17 mouse cellular contexts compared by ENCODE assay signal in genomic region chr1:74584616-74585398, GRCm38 (mm10). TPM values are rescaled to one million over a fixed set of nuclear protein-coding genes. Genes with fewer than 3 reads are reported as not detected.
DNase-seq lines count a peak whose midpoint lies in the region; ATAC-seq lines count a peak whose summit lies in the region.
"Had no signal": no experiment of that assay in that cellular context is flagged by ENCODE, and none has a peak within 500 bp of the region (broad histone marks: within the 10 kb centered on the region; RNA-seq: fewer than 3 reads in every experiment).

No protein-coding gene starts in this region.

- ATAC-seq in liver, embryonic 15.5 days (ENCODE audit: insufficient read depth) = no peak
- no peak for ATAC-seq in liver, embryonic 12.5 days
- ATAC-seq in heart, embryonic 13.5 days (ENCODE audit: extremely low read depth, insufficient number of reproducible peaks, low FRiP score, low TSS enrichment) = no peak
- ATAC-seq in forebrain, embryonic 12.5 days (ENCODE audit: low FRiP score) = no peak
- ATAC-seq: forebrain, embryonic 13.5 days; hindbrain, postnatal 0 days had no signal

- H3K4me1 ChIP-seq in liver, embryonic 15.5 days (replicated peaks) = peaks cover 42% of the 10 kb centered on the region
- peaks cover 41% of the 10 kb centered on the region for H3K4me1 ChIP-seq in liver, embryonic 12.5 days
- peaks cover 37% of the 10 kb centered on the region for H3K4me1 ChIP-seq in heart, embryonic 13.5 days
- H3K4me1 ChIP-seq in forebrain, embryonic 12.5 days = peaks cover 26% of the 10 kb centered on the region

- no peaks in the 10 kb centered on the region for H3K27me3 ChIP-seq in liver, embryonic 15.5 days
- no peaks in the 10 kb centered on the region for H3K27me3 ChIP-seq in liver, embryonic 12.5 days (replicated peaks)
- H3K27me3 ChIP-seq in heart, embryonic 13.5 days (replicated peaks) = no peaks in the 10 kb centered on the region
- H3K27me3 ChIP-seq in forebrain, embryonic 12.5 days = no peaks in the 10 kb centered on the region
- H3K27me3 ChIP-seq: embryonic facial prominence, embryonic 15.5 days; forebrain, embryonic 13.5 days; limb, embryonic 13.5 days; stomach, embryonic 15.5 days had no signal

- DNase-seq in adrenal gland, postnatal 14 days = peak; percentile 38
- DNase-seq in adrenal gland, postnatal 25 days = no peak
- DNase-seq in skeletal muscle tissue, adult 2 months (ENCODE audit: low read depth, low spot score) = peak; percentile 93
- DNase-seq in layer of hippocampus, adult 9-10 months (ENCODE audit: low spot score) = no peak
- DNase-seq: kidney, adult 2 months; kidney, postnatal 4 days; lung, postnatal 10 days; midbrain, embryonic 14.5 days had no signal

- H3K36me3 ChIP-seq in liver, embryonic 15.5 days (replicated peaks) = peaks cover 20% of the 10 kb centered on the region
- peaks cover 42% of the 10 kb centered on the region for H3K36me3 ChIP-seq in liver, embryonic 12.5 days
- peaks cover 45% of the 10 kb centered on the region for H3K36me3 ChIP-seq in heart, embryonic 13.5 days
- H3K36me3 ChIP-seq in forebrain, embryonic 12.5 days (replicated peaks) = peaks cover 13% of the 10 kb centered on the region

- no peak overlapping the region for H3K9ac ChIP-seq in liver, embryonic 15.5 days
- no peak overlapping the region for H3K9ac ChIP-seq in liver, embryonic 12.5 days
- H3K9ac ChIP-seq in heart, embryonic 13.5 days = peak overlapping the region; percentile 59
- no peak overlapping the region for H3K9ac ChIP-seq in forebrain, embryonic 12.5 days
- H3K9ac ChIP-seq: embryonic facial prominence, embryonic 15.5 days; forebrain, embryonic 13.5 days; limb, embryonic 13.5 days; stomach, embryonic 15.5 days had no signal

- no peak overlapping the region for H3K4me2 ChIP-seq in liver, embryonic 15.5 days
- no peak overlapping the region for H3K4me2 ChIP-seq in liver, embryonic 12.5 days
- H3K4me2 ChIP-seq in heart, embryonic 13.5 days = peak overlapping the region; percentile 35
- H3K4me2 ChIP-seq in forebrain, embryonic 12.5 days = no peak overlapping the region
- H3K4me2 ChIP-seq: embryonic facial prominence, embryonic 15.5 days; forebrain, embryonic 13.5 days; limb, embryonic 13.5 days; stomach, embryonic 15.5 days had no signal

- no peak overlapping the region for H3K4me3 ChIP-seq in liver, embryonic 15.5 days (replicated peaks)
- no peak overlapping the region for H3K4me3 ChIP-seq in liver, embryonic 12.5 days
- no peak overlapping the region for H3K4me3 ChIP-seq in heart, embryonic 13.5 days
- H3K4me3 ChIP-seq in forebrain, embryonic 12.5 days (replicated peaks) = no peak overlapping the region
- H3K4me3 ChIP-seq: embryonic facial prominence, embryonic 15.5 days; forebrain, embryonic 13.5 days; limb, embryonic 13.5 days; stomach, embryonic 15.5 days had no signal

- H3K9me3 ChIP-seq in liver, embryonic 15.5 days (replicated peaks) = no peaks in the 10 kb centered on the region
- no peaks in the 10 kb centered on the region for H3K9me3 ChIP-seq in liver, embryonic 12.5 days (replicated peaks)
- H3K9me3 ChIP-seq in heart, embryonic 13.5 days = no peaks in the 10 kb centered on the region
- H3K9me3 ChIP-seq in forebrain, embryonic 12.5 days = no peaks in the 10 kb centered on the region
- H3K9me3 ChIP-seq: embryonic facial prominence, embryonic 15.5 days; forebrain, embryonic 13.5 days; limb, embryonic 13.5 days; stomach, embryonic 15.5 days had no signal

- 65% methylated on average over 3 of the region's 3 CpGs for WGBS in liver, embryonic 15.5 days (ENCODE audit: insufficient replicate concordance)
- 65% methylated on average over 3 of the region's 3 CpGs for WGBS in liver, embryonic 12.5 days (ENCODE audit: insufficient replicate concordance)
- WGBS in heart, embryonic 13.5 days = 75% methylated on average over 3 of the region's 3 CpGs
- 89% methylated on average over 3 of the region's 3 CpGs for WGBS in forebrain, embryonic 12.5 days

- H3K27ac ChIP-seq in liver, embryonic 15.5 days (replicated peaks) = peak overlapping the region; percentile 15; the same call in 1 of the 2 replicates
- no peak overlapping the region for H3K27ac ChIP-seq in liver, embryonic 12.5 days
- H3K27ac ChIP-seq in heart, embryonic 13.5 days (replicated peaks) = peak overlapping the region; percentile 66
- H3K27ac ChIP-seq in forebrain, embryonic 12.5 days = no peak overlapping the region
- H3K27ac ChIP-seq: embryonic facial prominence, embryonic 15.5 days; forebrain, embryonic 13.5 days; hindbrain, postnatal 0 days; limb, embryonic 13.5 days; stomach, embryonic 15.5 days had no signal

RNA-seq across cellular contexts. Expression of gene Zfp142, which starts 3.2 kb away (rescaled TPM):
- total RNA-seq in adrenal gland, postnatal 14 days (2021) = 14.6 and 16.1 TPM in 2 replicates
- total RNA-seq in adrenal gland, postnatal 25 days (2021) = 15.7 and 17.7 TPM in 2 replicates
- 1.9 and 2.0 TPM in 2 replicates for polyA plus RNA-seq in liver, embryonic 15.5 days (2015; fragmentation: Nextera tagmentation; extraction: Ambion mirVana)
- 3.8 and 3.9 TPM in 2 replicates for polyA plus RNA-seq in liver, embryonic 12.5 days (2016; fragmentation: Nextera tagmentation; extraction: Ambion mirVana)
- 4.9 and 5.1 TPM in 2 replicates for polyA plus RNA-seq in heart, embryonic 13.5 days (2015; fragmentation: Nextera tagmentation; extraction: Ambion mirVana)
- polyA plus RNA-seq in forebrain, embryonic 12.5 days (2016; fragmentation: Nextera tagmentation; extraction: Ambion mirVana) = 10.6 and 10.8 TPM in 2 replicates

RNA-seq across cellular contexts. Expression of gene Bcs1l, which starts 3.3 kb away (rescaled TPM):
- total RNA-seq in adrenal gland, postnatal 14 days (2021) = 26.1 and 29.0 TPM in 2 replicates
- 30.3 and 30.8 TPM in 2 replicates for total RNA-seq in adrenal gland, postnatal 25 days (2021)
- 9.0 and 9.4 TPM in 2 replicates for polyA plus RNA-seq in liver, embryonic 15.5 days (2015; fragmentation: Nextera tagmentation; extraction: Ambion mirVana)
- 16.2 and 16.3 TPM in 2 replicates for polyA plus RNA-seq in liver, embryonic 12.5 days (2016; fragmentation: Nextera tagmentation; extraction: Ambion mirVana)
- 20.5 and 21.7 TPM in 2 replicates for polyA plus RNA-seq in heart, embryonic 13.5 days (2015; fragmentation: Nextera tagmentation; extraction: Ambion mirVana)
- polyA plus RNA-seq in forebrain, embryonic 12.5 days (2016; fragmentation: Nextera tagmentation; extraction: Ambion mirVana) = 18.3 and 18.5 TPM in 2 replicates

RNA-seq across cellular contexts. Expression of gene Rnf25, which starts 16.4 kb away (rescaled TPM):
- 37.9 and 40.4 TPM in 2 replicates for total RNA-seq in adrenal gland, postnatal 14 days (2021)
- total RNA-seq in adrenal gland, postnatal 25 days (2021) = 46.4 and 56.7 TPM in 2 replicates
- 12.1 and 12.2 TPM in 2 replicates for polyA plus RNA-seq in liver, embryonic 15.5 days (2015; fragmentation: Nextera tagmentation; extraction: Ambion mirVana)
- polyA plus RNA-seq in liver, embryonic 12.5 days (2016; fragmentation: Nextera tagmentation; extraction: Ambion mirVana) = 14.7 and 15.9 TPM in 2 replicates
- polyA plus RNA-seq in heart, embryonic 13.5 days (2015; fragmentation: Nextera tagmentation; extraction: Ambion mirVana) = 23.7 and 24.5 TPM in 2 replicates
- polyA plus RNA-seq in forebrain, embryonic 12.5 days (2016; fragmentation: Nextera tagmentation; extraction: Ambion mirVana) = 30.7 and 33.0 TPM in 2 replicates

RNA-seq across cellular contexts. Expression of gene Stk36, which starts 16.4 kb away (rescaled TPM):
- total RNA-seq in adrenal gland, postnatal 14 days (2021) = 3.2 and 4.5 TPM in 2 replicates
- 3.7 and 4.2 TPM in 2 replicates for total RNA-seq in adrenal gland, postnatal 25 days (2021)
- 0.21 and 0.24 TPM in 2 replicates for polyA plus RNA-seq in liver, embryonic 15.5 days (2015; fragmentation: Nextera tagmentation; extraction: Ambion mirVana)
- polyA plus RNA-seq in liver, embryonic 12.5 days (2016; fragmentation: Nextera tagmentation; extraction: Ambion mirVana) = 0.75 and 1.2 TPM in 2 replicates
- polyA plus RNA-seq in heart, embryonic 13.5 days (2015; fragmentation: Nextera tagmentation; extraction: Ambion mirVana) = 2.8 and 3.5 TPM in 2 replicates
- 26.7 and 27.7 TPM in 2 replicates for polyA plus RNA-seq in forebrain, embryonic 12.5 days (2016; fragmentation: Nextera tagmentation; extraction: Ambion mirVana)

RNA-seq across cellular contexts. Expression of gene Usp37, which starts 40.7 kb away (rescaled TPM):
- total RNA-seq in adrenal gland, postnatal 14 days (2021) = 17.0 and 19.6 TPM in 2 replicates
- 16.5 and 25.3 TPM in 2 replicates for total RNA-seq in adrenal gland, postnatal 25 days (2021)
- 11.7 and 12.0 TPM in 2 replicates for polyA plus RNA-seq in liver, embryonic 15.5 days (2015; fragmentation: Nextera tagmentation; extraction: Ambion mirVana)
- 19.2 and 19.9 TPM in 2 replicates for polyA plus RNA-seq in liver, embryonic 12.5 days (2016; fragmentation: Nextera tagmentation; extraction: Ambion mirVana)
- polyA plus RNA-seq in heart, embryonic 13.5 days (2015; fragmentation: Nextera tagmentation; extraction: Ambion mirVana) = 19.1 and 19.2 TPM in 2 replicates
- 44.2 and 48.1 TPM in 2 replicates for polyA plus RNA-seq in forebrain, embryonic 12.5 days (2016; fragmentation: Nextera tagmentation; extraction: Ambion mirVana)

Comparison
In these comparisons a context has a peak if more than half of its experiments do, and no peak if none do; other contexts are left out.
1. DNase-seq: peak in adrenal gland, postnatal 14 days (single experiment) and skeletal muscle tissue, adult 2 months (single experiment); none in adrenal gland, postnatal 25 days (single experiment) and layer of hippocampus, adult 9-10 months (single experiment).
2. H3K27ac ChIP-seq: peak in liver, embryonic 15.5 days (single experiment) and heart, embryonic 13.5 days (single experiment); none in liver, embryonic 12.5 days (single experiment) and forebrain, embryonic 12.5 days (single experiment).